Mouse (Mus musculus) intestine, embryonic 14.5 days (tissue): Measurements from ENCODE around the gene Dda1. TPM values are rescaled to one million over a fixed set of nuclear protein-coding genes. Genes with fewer than 3 reads are reported as not detected.

Experiments used
- ATAC-seq: fragments of 200-750 bp; cut with Nextera tagmentation; replicated peaks from 2 replicates; pipeline ENCODE4 v1.8.0; 2017; ENCODE audit warnings: low read depth, moderate number of reproducible peaks, moderate TSS enrichment, moderate library complexity; ENCODE audit not compliant: low FRiP score, low TSS enrichment
- DNase-seq: peaks from one replicate; pipeline ENCODE4 v3.0.0-alpha.2; 2018; ENCODE audit warnings: low spot score
- H3K27ac ChIP-seq: fragments of 300-500 bp; sonication (generic); 2 replicates; pipeline ENCODE4 v1.5.1; 2014; ENCODE audit warnings: low read depth, mild to moderate bottlenecking, control low read depth
- H3K27me3 ChIP-seq: fragments of 300-500 bp; sonication (generic); replicated peaks from 2 replicates; pipeline ENCODE4 v1.6.1; 2014; ENCODE audit warnings: low read length, control low read depth; ENCODE audit not compliant: control insufficient read depth, insufficient read depth
- H3K36me3 ChIP-seq: fragments of 300-500 bp; sonication (generic); 2 replicates; pipeline ENCODE4 v1.6.1; 2014; ENCODE audit warnings: low read length, control low read depth; ENCODE audit not compliant: control insufficient read depth, insufficient read depth
- H3K4me1 ChIP-seq: fragments of 300-500 bp; sonication (generic); replicated peaks from 2 replicates; pipeline ENCODE4 v1.6.1; 2014; ENCODE audit warnings: low read length, control low read depth, mixed read lengths; ENCODE audit not compliant: control insufficient read depth, insufficient read depth
- H3K4me2 ChIP-seq: fragments of 300-500 bp; sonication (generic); 2 replicates; pipeline ENCODE4 v1.6.1; 2014; ENCODE audit warnings: low read length
- H3K4me3 ChIP-seq: fragments of 300-500 bp; sonication (generic); 2 replicates; pipeline ENCODE4 v1.5.1; 2014; ENCODE audit warnings: low read depth, low read length, control low read depth, mixed read lengths
- H3K9ac ChIP-seq: fragments of 300-500 bp; sonication (generic); 2 replicates; pipeline ENCODE4 v1.6.1; 2014; ENCODE audit warnings: mild to moderate bottlenecking, low read length
- H3K9me3 ChIP-seq: fragments of 300-500 bp; sonication (generic); 2 replicates; pipeline ENCODE4 v1.6.1; 2016; ENCODE audit warnings: low read length, control low read depth; ENCODE audit not compliant: control insufficient read depth
- whole genome bisulfite sequencing: fragments of 180-500 bp; shearing (Covaris S2); extraction: QIAGEN DNeasy Blood & Tissue Kit; methylation state at CpG from one replicate; pipeline ENCODE4 v1.1.7; 2014; 5-methylcytosine and 5-hydroxymethylcytosine counted together
- polyA plus RNA-seq: library from polyadenylated mRNA; unstranded; fragments of >200 nt; fragmentation: Nextera tagmentation; extraction: Ambion mirVana; gene quantifications from 2 replicates; pipeline ENCODE4 v1.2.1, GENCODE M21; 2014

The Dda1 gene
- polyA plus RNA-seq, 1 experiment from 2014 or later: 102 TPM

GRCm38 (mm10) chr8:71525226-71526050 is 56.4 kb downstream of the Dda1 start, which contains the start of gene Ccdc194:
Gene Ccdc194, minus strand, starts transcription at chr8:71525711.
- H3K4me3 ChIP-seq: peak within 1 kb of the TSS; percentile 15; the same call in 1 of the 2 replicates
- WGBS: 12% methylated on average over 44 of the region's 46 CpGs

More at GRCm38 (mm10) chr8:71525226-71526050, 56.4 kb downstream of the Dda1 start, which contains the start of gene Ccdc194:
- DNase-seq (no peak), ATAC-seq (no peak)
- Histone ChIP-seq H3K4me2 (peak within 1 kb of the TSS; percentile 33), H3K9me3 (no peaks in the 10 kb centered on the region), H3K4me1 (0 out of 2 replicates have a peak, but pooled peaks cover 8% of the 10 kb centered on the region), H3K9ac (no peak within 1 kb of the TSS), H3K27me3 (peaks cover 29% of the 10 kb centered on the region), H3K36me3 (no peaks in the 10 kb centered on the region), H3K27ac (peak within 1 kb of the TSS; percentile 3; the same call in 1 of the 2 replicates)

Other genes with a start within 250 kb of the Dda1 start
- 21.6 and 25.3 TPM in 2 replicates for gene Myo9b, start 196.5 kb upstream of the Dda1 start, polyA plus RNA-seq
- gene Haus8, start 196.3 kb upstream of the Dda1 start, polyA plus RNA-seq: 47.9 and 60.1 TPM in 2 replicates
- gene Use1, start 102.4 kb upstream of the Dda1 start, polyA plus RNA-seq: 110 and 111 TPM in 2 replicates
- gene Ocel1, start 97.9 kb upstream of the Dda1 start, polyA plus RNA-seq: 3.5 and 5.3 TPM in 2 replicates
- gene Nr2f6, start 87.2 kb upstream of the Dda1 start, polyA plus RNA-seq: 71.8 and 92.8 TPM in 2 replicates
- gene Ushbp1, start 73.4 kb upstream of the Dda1 start, polyA plus RNA-seq: 8.3 and 9.4 TPM in 2 replicates
- 95.1 and 99.9 TPM in 2 replicates for gene Babam1, start 72.3 kb upstream of the Dda1 start, polyA plus RNA-seq
- 30.5 and 33.5 TPM in 2 replicates for gene Ankle1, start 63.2 kb upstream of the Dda1 start, polyA plus RNA-seq
- 29.4 and 30.8 TPM in 2 replicates for gene Abhd8, start 5.5 kb upstream of the Dda1 start, polyA plus RNA-seq
- gene Mrpl34, start 4.2 kb upstream of the Dda1 start, polyA plus RNA-seq: 183 and 191 TPM in 2 replicates
- 1.2 and 1.7 TPM in 2 replicates for gene Ano8, start 16.8 kb downstream of the Dda1 start, polyA plus RNA-seq
- 6.1 and 6.2 TPM in 2 replicates for gene Gtpbp3, start 18.9 kb downstream of the Dda1 start, polyA plus RNA-seq
- gene Plvap, start 42.6 kb downstream of the Dda1 start, polyA plus RNA-seq: 59.3 and 63.7 TPM in 2 replicates
- 0.54 and 0.58 TPM in 2 replicates for gene Ccdc194, start 56.5 kb downstream of the Dda1 start, polyA plus RNA-seq
- 11.8 and 14.5 TPM in 2 replicates for gene Bst2, start 68.3 kb downstream of the Dda1 start, polyA plus RNA-seq
- 102 and 103 TPM in 2 replicates for gene Mvb12a, start 73.7 kb downstream of the Dda1 start, polyA plus RNA-seq
- gene Tmem221, start 89.7 kb downstream of the Dda1 start, polyA plus RNA-seq: 0.83 and 1.6 TPM in 2 replicates
- not detected in 2 replicates for gene Nxnl1, start 97.4 kb downstream of the Dda1 start, polyA plus RNA-seq
- 15.8 and 20.0 TPM in 2 replicates for gene Slc27a1, start 99.7 kb downstream of the Dda1 start, polyA plus RNA-seq
- gene Pgls, start 123.0 kb downstream of the Dda1 start, polyA plus RNA-seq: 273 and 286 TPM in 2 replicates
- gene Fam129c, start 128.4 kb downstream of the Dda1 start, polyA plus RNA-seq: 3.1 and 4.9 TPM in 2 replicates
- gene Colgalt1, start 141.8 kb downstream of the Dda1 start, polyA plus RNA-seq: 84.4 and 85.3 TPM in 2 replicates
- gene Unc13a, start 202.6 kb downstream of the Dda1 start, polyA plus RNA-seq: 1.6 and 2.4 TPM in 2 replicates
- 4.1 and 4.5 TPM in 2 replicates for gene Jak3, start 207.1 kb downstream of the Dda1 start, polyA plus RNA-seq
- gene Insl3, start 220.0 kb downstream of the Dda1 start, polyA plus RNA-seq: 0.98 and 1.4 TPM in 2 replicates
- 6.9 and 8.4 TPM in 2 replicates for gene B3gnt3, start 232.6 kb downstream of the Dda1 start, polyA plus RNA-seq